Mouse (Mus musculus) activated CD4-positive, CD25-positive, alpha-beta regulatory T cell, adult 4 months (primary cell): ENCODE measurements around the gene Nudt15. TPM values are rescaled to one million over a fixed set of nuclear protein-coding genes. Genes with fewer than 3 reads are reported as not detected.

Experiments used
- ATAC-seq: one replicate; pipeline ENCODE4 v1.8.0; 2017
- polyA plus RNA-seq, 2 experiments: library from polyadenylated mRNA; unstranded; fragments of 100-300 nt; shearing (Covaris generic); gene quantifications; one replicate each; pipeline ENCODE4 v1.2.1; 2017

Gene Nudt15
- polyA plus RNA-seq, 2 experiments from 2014 or later = 2.2 to 2.5 TPM

DNA sequence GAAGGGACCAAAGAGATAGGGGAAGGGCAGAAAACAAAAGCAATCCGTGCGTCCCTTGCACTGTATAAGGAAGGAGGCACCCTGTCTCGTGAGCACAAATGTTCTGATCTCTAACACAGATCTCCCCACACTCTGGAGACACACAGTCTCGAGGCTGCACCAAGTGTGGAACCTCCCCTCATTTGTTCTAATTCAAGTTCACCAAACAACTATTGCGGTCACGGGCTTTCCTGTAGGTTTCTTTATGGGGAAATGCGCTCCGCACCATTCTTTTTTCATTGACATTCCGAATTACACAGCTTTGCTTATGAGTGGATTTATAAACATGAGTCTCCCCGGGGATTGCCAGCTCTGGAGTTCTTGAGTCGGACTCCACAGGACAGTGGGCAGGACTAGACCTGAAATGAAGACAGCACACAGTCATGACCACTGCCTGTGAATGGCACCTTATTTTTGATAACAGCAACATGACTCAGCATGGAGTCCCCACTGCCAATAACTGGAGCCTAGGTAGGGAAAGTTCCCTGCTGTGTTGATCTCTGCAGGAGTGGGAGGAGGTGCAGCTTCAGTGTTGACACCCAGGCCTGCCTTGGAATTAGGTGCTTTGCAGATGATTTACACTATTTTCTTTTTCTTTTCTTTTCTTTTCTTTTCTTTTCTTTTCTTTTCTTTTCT is 40.2 kb downstream of the Nudt15 start:
- peak; percentile 22 for ATAC-seq

DNA sequence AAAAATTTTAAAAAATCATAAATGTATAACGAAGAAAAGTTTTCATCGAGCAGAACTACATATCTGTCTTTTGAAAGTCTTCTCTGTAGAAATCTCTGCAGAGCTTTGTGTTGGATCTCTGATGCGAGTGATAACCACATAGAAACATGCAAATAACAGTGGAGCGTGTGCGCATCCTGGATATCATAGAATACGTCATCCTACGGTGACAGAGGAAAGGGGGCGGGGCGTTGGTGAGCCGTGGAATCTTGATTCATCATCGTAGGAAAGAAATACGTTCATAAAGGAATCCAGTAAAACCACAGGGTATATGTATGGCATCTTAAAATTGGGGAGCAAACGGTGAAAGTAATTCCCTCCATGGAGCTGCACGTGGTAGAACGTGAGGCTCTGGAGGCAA is 40.8 kb downstream of the Nudt15 start:
- ATAC-seq = peak; percentile 54

DNA sequence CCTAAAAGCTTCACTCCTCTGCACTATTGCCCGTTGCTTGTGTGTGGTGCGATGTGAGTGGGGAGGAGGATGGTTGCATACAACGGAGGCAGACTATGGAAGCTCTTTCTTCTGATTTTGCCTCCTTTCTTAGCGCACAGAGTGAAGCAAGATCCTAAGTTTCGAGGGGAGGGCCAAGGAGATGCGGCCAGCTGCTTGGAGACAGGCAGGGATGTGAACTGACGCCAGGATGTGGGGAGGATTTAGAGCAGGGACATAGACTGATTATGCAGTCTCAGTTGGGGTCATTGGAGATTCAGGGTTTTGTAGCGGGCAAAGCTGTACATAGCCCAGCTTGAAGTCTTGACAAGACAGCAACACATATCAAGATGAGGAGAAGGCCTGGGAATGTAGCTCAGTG is 41.8 kb downstream of the Nudt15 start:
- ATAC-seq = no peak

DNA sequence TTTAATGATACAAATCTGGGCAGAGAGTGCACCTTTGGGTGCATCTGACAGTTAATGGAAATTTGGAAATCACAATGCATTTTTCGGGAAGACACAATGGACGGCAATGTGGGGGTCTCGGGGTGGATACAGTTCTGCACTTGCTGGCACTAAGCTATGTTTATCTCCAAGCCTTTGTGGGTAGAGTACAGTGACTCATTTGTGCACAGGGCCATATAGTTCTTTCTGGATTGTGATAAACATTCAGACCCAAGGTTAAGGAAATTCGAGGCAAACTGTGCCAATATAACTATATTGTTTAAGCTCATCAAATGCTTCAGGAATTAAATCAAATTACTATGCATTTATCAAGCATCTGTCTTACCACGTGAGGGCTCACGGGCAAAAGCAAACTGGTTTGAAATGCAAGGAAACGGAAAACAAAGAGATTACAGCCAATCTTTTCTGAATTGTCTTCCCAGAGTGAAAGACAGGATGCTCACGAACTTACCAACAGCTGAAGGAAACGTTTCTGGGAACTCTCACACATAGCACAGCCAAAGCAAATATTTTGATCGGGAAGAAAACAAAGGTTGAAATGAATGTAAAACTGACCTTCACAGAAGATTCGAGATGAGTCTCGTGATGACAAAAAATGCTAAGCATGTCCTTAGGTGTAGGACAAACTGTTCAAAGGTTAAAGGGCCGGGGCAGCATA is 44.7 kb downstream of the Nudt15 start:
- no peak for ATAC-seq

GRCm38 (mm10) chr14:73502591-73503184 is 45.4 kb downstream of the Nudt15 start:
- no peak for ATAC-seq

DNA sequence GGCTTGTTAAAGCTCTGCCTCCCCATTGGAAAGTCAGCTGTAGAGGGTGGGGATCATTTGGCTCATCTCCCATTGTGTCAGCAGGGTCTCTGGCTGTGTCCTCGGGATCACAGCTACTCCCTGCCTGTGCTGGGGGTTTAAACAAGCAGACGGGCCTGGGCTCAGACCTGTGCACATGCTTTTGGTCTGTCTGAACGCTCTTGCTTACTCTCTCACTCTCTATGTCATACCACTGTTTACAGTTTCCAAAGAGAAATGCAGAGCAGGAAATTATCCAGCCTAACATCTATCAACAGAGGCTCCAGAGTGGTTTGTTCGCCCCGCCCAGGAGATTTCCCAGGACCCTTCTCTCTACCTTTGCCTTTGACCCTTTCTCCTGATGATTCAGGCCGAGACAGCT is 46.3 kb downstream of the Nudt15 start:
- ATAC-seq = no peak

GRCm38 (mm10) chr14:73501283-73501682 is 46.8 kb downstream of the Nudt15 start:
- ATAC-seq = no peak

GRCm38 (mm10) chr14:73495753-73496152 is 52.3 kb downstream of the Nudt15 start:
- no peak for ATAC-seq

DNA sequence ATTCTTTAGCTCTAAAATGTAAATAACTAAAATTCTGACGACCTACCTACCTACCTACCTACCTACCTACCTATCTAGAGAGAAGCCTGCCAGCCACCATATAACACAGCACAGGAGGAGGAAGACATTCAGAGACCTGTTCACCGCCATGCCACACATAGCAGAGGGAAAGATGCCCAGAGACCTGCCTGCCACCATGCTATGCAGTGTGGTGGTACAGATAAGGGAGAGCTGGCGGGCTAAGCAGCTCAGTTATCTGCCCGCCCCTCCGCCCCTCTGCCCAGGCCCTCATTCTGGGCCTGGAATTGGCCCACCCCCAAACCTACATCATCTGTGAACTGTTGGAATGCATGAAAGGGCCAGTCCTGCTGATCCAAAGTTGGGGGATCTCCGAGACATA is 53.9 kb downstream of the Nudt15 start:
- ATAC-seq = no peak

- no peak for ATAC-seq
Observed at GRCm38 (mm10) chr14:73493356-73493755, 54.7 kb downstream of the Nudt15 start.

GRCm38 (mm10) chr14:73486641-73487040 is 61.4 kb downstream of the Nudt15 start:
- ATAC-seq = no peak

GRCm38 (mm10) chr14:73484366-73485110 is 63.5 kb downstream of the Nudt15 start:
- no peak for ATAC-seq

- ATAC-seq = no peak
Observed at GRCm38 (mm10) chr14:73483516-73484229, 64.4 kb downstream of the Nudt15 start.

DNA sequence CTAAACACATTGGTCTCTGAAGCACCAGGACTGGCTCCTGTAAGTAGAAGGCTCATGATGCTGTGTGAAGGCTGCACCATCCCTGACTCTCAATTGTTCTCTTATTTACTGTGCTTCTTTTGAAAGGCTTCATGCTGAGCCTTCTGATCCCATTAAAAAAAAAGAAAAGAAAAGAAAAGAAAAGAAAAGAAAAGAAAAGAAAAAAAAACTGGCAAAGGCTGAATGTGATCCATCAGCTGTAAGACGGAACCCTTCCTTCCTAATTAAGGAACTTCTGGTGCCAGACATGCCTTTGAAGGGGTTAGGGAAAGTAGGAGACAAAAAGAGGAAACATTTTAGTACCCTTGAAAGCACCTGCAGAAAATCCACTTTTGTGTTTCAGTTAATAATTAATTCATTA is 68.3 kb downstream of the Nudt15 start:
- no peak for ATAC-seq

DNA sequence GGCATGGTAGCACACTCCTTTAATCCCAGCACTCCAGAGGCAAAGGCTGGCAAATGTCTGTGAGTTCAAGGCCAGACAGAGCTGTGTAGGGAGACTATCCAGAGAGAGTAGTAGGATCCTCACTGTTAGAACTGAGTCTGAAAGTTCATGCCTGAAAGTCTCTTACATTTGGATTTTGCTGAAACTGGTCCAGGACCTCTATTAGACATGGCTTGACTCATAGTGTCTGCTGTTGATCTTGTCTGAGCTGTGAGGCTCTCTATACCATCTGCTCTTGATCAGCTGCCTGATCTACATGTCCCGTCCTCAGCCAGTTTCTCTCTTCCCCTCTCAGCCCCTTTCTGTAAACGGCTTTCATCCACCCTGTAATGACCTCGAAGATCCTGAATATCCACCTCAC is 69.7 kb downstream of the Nudt15 start:
- no peak for ATAC-seq

- ATAC-seq = no peak
Observed at GRCm38 (mm10) chr14:73477077-73477476, 71.0 kb downstream of the Nudt15 start.

DNA sequence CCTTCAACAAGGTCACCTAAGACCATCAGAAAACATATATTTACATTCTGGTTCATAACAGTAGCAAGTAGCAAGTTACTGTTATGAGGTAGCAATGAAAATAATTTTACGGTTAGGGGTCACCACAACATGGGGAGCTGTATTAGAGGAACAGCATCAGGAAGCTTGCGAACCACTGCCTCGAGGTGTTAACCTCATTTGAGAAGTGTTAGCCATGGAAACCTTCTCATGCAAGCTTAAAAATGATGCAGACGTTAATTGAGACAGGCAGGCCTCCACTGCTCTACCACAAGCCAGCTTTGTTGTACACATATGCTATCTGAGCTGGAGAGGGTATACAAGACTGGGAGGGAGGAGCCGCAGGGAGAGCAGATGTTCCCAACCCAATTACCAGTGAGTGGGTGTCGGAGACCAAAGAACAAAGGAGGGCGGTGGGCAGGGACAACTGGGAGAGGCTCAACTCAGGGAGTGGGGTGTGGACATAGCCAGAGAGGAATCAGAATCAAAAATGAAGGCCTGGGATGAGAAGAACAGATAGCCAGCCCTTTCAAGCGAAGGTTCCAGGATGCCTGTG is 71.6 kb downstream of the Nudt15 start:
- peak; percentile 32 for ATAC-seq

DNA sequence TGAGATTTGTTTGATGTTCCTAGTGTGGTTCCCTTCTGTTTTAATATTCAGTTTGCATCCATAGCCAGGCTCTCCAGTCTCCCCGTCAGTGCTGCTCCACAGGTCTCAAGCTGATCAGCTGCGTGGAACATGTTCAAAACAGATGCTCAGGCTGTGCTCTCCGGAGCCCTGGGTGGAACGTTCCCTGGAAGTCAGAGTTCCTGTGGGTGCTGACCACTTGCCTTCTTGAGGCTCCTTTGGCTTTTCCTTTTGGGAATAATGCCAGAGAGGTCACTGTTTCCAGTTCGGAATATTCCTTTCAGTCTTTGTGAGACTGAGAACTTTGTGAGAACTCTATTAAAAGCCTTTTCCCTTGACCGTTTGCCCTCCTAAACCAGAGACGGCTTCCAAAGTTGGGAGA is 72.5 kb downstream of the Nudt15 start:
- no peak for ATAC-seq

DNA sequence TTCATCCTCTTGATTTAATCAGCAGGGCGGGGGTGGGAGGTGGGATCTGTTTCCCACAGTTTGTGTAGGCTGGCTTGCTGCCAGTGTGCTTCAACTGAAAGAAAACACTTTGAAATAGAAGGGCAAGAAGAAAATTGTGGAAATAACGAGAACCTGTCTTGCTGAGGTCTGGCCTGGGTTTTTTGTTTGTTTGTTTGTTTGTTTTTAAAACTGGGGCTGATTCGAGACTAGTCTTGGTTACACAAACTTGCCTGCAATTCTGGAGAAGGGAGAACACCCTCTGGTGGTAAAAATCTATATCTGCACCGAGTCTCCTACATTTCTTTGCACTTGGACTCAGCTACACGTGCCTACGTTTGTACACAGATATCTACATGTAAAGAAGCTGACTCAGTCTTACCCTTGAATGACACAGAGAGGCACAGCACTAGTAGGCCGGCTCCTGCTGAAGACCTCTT is 73.4 kb downstream of the Nudt15 start:
- peak; percentile 59 for ATAC-seq

- no peak for ATAC-seq
Observed at GRCm38 (mm10) chr14:73473670-73474460, 74.2 kb downstream of the Nudt15 start.

- no peak for ATAC-seq
Observed at GRCm38 (mm10) chr14:73472205-73472604, 75.8 kb downstream of the Nudt15 start.
